Mouse (Mus musculus) forebrain, embryonic 15.5 days (tissue): ENCODE measurements around the gene Idi1. TPM values are rescaled to one million over a fixed set of nuclear protein-coding genes. Genes with fewer than 3 reads are reported as not detected.
"Not testable (repeated sequence)": the region's sequence is repeated elsewhere in the genome, so short reads cannot be mapped to it uniquely, and the experiment has no call there.

Experiments used
- ATAC-seq: fragments of 200-750 bp; cut with Nextera tagmentation; replicated peaks from 2 replicates; pipeline ENCODE4 v1.8.0; 2017; ENCODE audit warnings: mild to moderate bottlenecking, moderate TSS enrichment, moderate library complexity
- H3K27ac ChIP-seq: fragments of 300-500 bp; sonication (generic); replicated peaks from 2 replicates; pipeline ENCODE4 v1.5.1; 2015; ENCODE audit warnings: mild to moderate bottlenecking, inconsistent platforms
- H3K27me3 ChIP-seq: fragments of 300-500 bp; sonication (generic); 2 replicates; pipeline ENCODE4 v1.6.1; 2015; ENCODE audit warnings: inconsistent platforms
- H3K36me3 ChIP-seq: fragments of 300-500 bp; sonication (generic); 2 replicates; pipeline ENCODE4 v1.6.1; 2015; ENCODE audit warnings: mild to moderate bottlenecking, inconsistent platforms
- H3K4me1 ChIP-seq: fragments of 300-500 bp; sonication (generic); 2 replicates; pipeline ENCODE4 v1.6.1; 2015; ENCODE audit warnings: inconsistent platforms
- H3K4me2 ChIP-seq: fragments of 300-500 bp; sonication (generic); replicated peaks from 2 replicates; pipeline ENCODE4 v1.6.1; 2015; ENCODE audit warnings: mild to moderate bottlenecking, inconsistent platforms
- H3K4me3 ChIP-seq: fragments of 300-500 bp; sonication (generic); 2 replicates; pipeline ENCODE4 v1.5.1; 2015; ENCODE audit warnings: mild to moderate bottlenecking, inconsistent platforms
- H3K9ac ChIP-seq: fragments of 300-500 bp; sonication (generic); replicated peaks from 2 replicates; pipeline ENCODE4 v1.6.1; 2015; ENCODE audit warnings: mild to moderate bottlenecking, inconsistent platforms
- H3K9me3 ChIP-seq: fragments of 300-500 bp; sonication (generic); 2 replicates; pipeline ENCODE4 v1.6.1; 2016; ENCODE audit warnings: inconsistent platforms
- WGBS: fragments of 180-500 bp; shearing (Covaris S2); methylation state at CpG from one replicate; pipeline ENCODE4 v1.1.7; 2015; ENCODE audit warnings: mixed read lengths; 5-methylcytosine and 5-hydroxymethylcytosine counted together
- microRNA-seq: library from miRNA; unstranded; fragments of <30 nt; microRNA quantifications from one replicate; pipeline ENCODE4, GENCODE M21; 2016
- polyA plus RNA-seq: library from polyadenylated mRNA; unstranded; fragments of >200 nt; fragmentation: Nextera tagmentation; extraction: Ambion mirVana; gene quantifications from 2 replicates; pipeline ENCODE4 v1.2.1, GENCODE M21; 2015

Gene Idi1
- polyA plus RNA-seq, 1 experiment from 2014 or later, result 88.5 TPM

DNA sequence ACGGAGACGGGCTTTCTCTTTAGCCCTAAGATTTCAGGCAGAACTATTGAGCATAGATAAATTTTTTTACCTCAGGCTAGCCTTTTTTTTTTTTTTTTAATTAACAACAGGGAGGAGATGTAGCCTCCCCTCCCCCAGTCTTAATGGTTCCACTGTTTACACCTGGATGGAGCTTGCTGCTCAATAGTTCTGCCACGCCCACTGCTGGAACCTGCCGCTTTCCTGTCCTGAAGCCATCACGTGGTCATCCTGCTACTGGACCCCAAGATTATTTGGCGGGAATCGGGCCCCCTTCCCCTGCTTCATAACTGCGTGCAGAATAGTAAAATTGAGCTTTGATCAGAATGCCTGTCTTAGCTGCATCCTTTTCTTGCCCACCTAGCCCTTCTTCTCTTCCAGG is 28.6 kb downstream of the Idi1 start:
- H3K27ac ChIP-seq, H3K4me1 ChIP-seq, H3K4me2 ChIP-seq, ATAC-seq, H3K9ac ChIP-seq, H3K9me3 ChIP-seq, H3K36me3 ChIP-seq, H3K4me3 ChIP-seq, H3K27me3 ChIP-seq: not testable (repeated sequence)
- 89% methylated on average over 8 of the region's 8 CpGs for WGBS

DNA sequence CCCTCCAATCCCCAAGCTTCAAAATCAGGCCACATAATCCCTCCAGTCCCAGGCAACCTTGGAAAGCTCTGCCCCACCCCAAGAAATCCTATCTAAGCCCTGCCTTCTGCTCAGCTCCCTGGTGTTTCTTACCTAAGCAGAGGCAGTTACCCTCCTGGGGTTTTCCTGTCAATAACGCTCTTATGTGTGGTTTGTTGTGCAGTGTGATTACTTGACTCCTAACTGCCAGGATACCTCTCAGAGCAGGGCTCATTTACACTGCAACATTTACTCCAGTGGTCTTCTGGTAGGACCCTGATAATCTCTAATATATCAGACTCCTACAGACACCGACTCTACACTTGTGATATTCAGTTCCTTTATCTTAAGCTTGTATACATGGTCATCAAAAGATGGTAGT is 48.2 kb downstream of the Idi1 start:
- H3K36me3 ChIP-seq, result no peaks in the 10 kb centered on the region
- H3K4me1 ChIP-seq, result no peaks in the 10 kb centered on the region
- no peaks in the 10 kb centered on the region for H3K27me3 ChIP-seq
- H3K4me2 ChIP-seq, result no peak overlapping the region
- no peak overlapping the region for H3K4me3 ChIP-seq
- ATAC-seq, result no peak
- no peak overlapping the region for H3K27ac ChIP-seq
- WGBS, result 70% methylated on average over 2 of the region's 2 CpGs
- no peaks in the 10 kb centered on the region for H3K9me3 ChIP-seq
- no peak overlapping the region for H3K9ac ChIP-seq

DNA sequence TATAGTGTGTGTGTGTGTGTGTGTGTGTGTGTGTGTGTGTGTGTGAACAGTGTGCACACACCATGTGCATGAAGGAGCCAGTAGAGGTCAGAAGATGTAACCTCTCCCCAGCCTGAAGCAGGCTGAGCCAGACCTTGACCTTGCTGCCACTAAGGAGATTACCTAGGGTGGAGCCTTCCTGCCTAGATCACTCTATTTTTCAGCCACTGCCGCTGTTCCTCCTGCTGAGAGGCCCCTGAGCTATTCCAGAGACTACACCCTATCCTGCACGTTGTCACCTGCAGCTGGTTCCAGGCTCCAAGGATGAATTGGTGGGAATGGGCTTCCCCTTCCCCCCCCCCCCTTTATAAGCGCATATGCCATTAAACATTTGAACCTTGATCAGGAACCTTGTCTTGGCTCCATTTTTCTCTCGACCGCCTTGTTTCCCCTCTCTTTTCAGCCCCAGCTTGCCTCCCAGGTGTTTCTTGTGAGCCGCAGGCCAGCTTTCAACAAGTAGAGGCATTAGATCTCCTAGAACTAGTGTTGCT is 52.4 kb downstream of the Idi1 start:
- H3K9ac ChIP-seq, ATAC-seq, H3K36me3 ChIP-seq, H3K4me3 ChIP-seq, H3K4me1 ChIP-seq, H3K9me3 ChIP-seq, H3K27me3 ChIP-seq, H3K27ac ChIP-seq, H3K4me2 ChIP-seq: not testable (repeated sequence)
- 71% methylated on average over 6 of the region's 6 CpGs for WGBS

DNA sequence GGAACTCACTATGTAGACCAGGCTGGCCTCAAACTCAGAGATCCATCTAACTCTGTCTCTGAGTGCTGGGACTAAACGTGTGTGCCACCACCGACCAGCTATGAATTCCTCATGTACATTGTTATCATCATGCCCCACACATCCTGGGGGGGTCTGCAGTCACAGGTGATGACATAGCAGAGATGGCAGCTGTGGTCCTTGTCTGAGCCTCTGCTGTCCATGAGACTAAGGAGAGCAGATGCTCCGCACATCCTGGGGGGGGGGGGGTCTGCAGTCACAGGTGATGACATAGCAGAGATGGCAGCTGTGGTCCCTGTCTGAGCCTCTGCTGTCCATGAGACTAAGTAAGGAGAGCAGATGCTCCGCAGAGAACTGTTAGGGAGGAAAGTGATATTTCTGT is 55.8 kb downstream of the Idi1 start:
- H3K27ac ChIP-seq, H3K4me3 ChIP-seq, H3K4me2 ChIP-seq, ATAC-seq, H3K4me1 ChIP-seq, H3K9me3 ChIP-seq, H3K9ac ChIP-seq, H3K27me3 ChIP-seq, H3K36me3 ChIP-seq: not testable (repeated sequence)
- WGBS, result 91% methylated on average over 4 of the region's 4 CpGs

DNA sequence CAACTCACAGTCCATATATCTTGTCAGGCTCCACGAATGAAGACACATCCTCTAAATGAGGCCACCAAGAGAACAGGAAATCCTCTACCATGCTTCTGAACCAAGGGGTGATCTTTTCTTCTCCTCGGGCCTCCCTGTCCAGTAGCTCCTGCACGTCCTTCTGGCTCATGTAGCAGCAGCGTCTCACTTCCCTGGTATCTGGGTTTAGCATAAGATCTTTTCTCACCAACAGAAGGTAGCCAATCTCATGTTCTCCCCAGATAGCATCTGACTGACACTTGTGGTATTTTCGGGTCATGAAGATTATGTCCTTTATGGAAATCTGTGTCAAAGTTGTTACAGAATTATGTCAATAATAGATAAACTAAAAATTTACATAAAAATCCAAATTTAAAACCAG is 56.4 kb downstream of the Idi1 start:
- not testable (repeated sequence) for ATAC-seq, H3K4me2 ChIP-seq, H3K27ac ChIP-seq, H3K36me3 ChIP-seq, H3K9ac ChIP-seq, H3K9me3 ChIP-seq, H3K4me1 ChIP-seq, H3K4me3 ChIP-seq, H3K27me3 ChIP-seq
- WGBS, result 80% methylated on average over 1 of the region's 5 CpGs

Small RNA genes within 50 kb of the gene (microRNA-seq; reads per million reads assigned to microRNA genes)
- not detected for gene Gm22750

Other genes with a start within 250 kb of the Idi1 start
- 42.8 and 45.5 TPM in 2 replicates for gene Wdr37, start 13.6 kb upstream of the Idi1 start, polyA plus RNA-seq
- gene Gm9745, start 62.7 kb downstream of the Idi1 start, polyA plus RNA-seq, result not detected in 2 replicates
- not detected in 2 replicates for gene Idi2, start 67.4 kb downstream of the Idi1 start, polyA plus RNA-seq
- gene Gtpbp4, start 110.6 kb downstream of the Idi1 start, polyA plus RNA-seq, result 72.0 and 78.7 TPM in 2 replicates
- gene Larp4b, start 208.4 kb downstream of the Idi1 start, polyA plus RNA-seq, result 36.7 and 39.3 TPM in 2 replicates